Mouse (Mus musculus): ENCODE results near the gene Sema4c.

DNA sequence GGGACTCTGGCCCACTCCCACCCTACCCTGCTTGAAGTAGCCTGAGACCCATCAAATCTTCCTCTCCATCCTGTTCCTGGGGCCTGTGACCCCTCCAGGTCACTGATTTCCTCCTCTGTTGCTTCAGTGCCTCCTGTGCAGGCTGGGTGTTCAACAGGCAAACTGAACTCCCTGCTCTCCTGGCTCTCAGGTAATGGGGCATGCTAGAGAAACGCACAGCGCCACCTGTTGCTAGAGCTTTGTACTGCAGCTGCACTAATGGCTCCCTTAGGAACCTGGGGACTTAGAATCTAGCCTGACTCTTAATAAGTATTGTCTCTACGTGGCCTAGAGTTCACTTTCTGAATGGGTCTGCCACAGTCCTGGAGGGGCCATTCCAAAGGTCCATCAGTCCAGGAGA, 56.9 kb downstream of the Sema4c start:
- peak; percentile 96 for TF ChIP-seq CTCF (IDR thresholded peaks at IDR 0.05; ENCODE audit: low read depth)
- TF ChIP-seq EP300 (IDR thresholded peaks at IDR 0.05; ENCODE audit: low read depth) = no peak
